Mouse (Mus musculus): ENCODE measurements around the gene Slc7a1. TPM values are rescaled to one million over a fixed set of nuclear protein-coding genes. Genes with fewer than 3 reads are reported as not detected.

Gene Slc7a1
- polyA plus RNA-seq, 1 experiment = 5.9 TPM

DNA sequence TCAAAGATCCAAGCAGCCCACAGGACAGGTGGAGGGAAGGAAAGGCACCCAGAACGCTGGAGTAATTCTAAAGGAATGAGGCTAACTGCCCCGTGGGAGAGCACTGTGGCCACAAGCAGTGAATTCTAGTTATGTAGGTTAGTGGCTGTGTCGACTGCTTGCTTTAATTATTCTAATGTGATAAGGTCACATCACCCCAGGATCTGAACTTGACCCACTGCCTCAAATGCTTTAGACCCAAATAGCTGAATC lies 38.0 kb downstream of the Slc7a1 start:
- no peak for DNase-seq
- TF ChIP-seq CTCF (IDR thresholded peaks at IDR 0.05; ENCODE audit: insufficient read depth, low read length) = no peak
- TF ChIP-seq POLR2A (IDR thresholded peaks at IDR 0.05; ENCODE audit: borderline replicate concordance, extremely low read depth, low read depth, low read length) = no peak
- 15% methylated on average over 3 of the region's 3 CpGs for WGBS
- H3K4me1 ChIP-seq (ENCODE audit: control insufficient read depth, insufficient read depth, low read length) = peaks cover 10% of the 10 kb centered on the region
- H3K4me3 ChIP-seq (replicated peaks; ENCODE audit: extremely low read depth, low read depth, low read length) = no peak overlapping the region

DNA sequence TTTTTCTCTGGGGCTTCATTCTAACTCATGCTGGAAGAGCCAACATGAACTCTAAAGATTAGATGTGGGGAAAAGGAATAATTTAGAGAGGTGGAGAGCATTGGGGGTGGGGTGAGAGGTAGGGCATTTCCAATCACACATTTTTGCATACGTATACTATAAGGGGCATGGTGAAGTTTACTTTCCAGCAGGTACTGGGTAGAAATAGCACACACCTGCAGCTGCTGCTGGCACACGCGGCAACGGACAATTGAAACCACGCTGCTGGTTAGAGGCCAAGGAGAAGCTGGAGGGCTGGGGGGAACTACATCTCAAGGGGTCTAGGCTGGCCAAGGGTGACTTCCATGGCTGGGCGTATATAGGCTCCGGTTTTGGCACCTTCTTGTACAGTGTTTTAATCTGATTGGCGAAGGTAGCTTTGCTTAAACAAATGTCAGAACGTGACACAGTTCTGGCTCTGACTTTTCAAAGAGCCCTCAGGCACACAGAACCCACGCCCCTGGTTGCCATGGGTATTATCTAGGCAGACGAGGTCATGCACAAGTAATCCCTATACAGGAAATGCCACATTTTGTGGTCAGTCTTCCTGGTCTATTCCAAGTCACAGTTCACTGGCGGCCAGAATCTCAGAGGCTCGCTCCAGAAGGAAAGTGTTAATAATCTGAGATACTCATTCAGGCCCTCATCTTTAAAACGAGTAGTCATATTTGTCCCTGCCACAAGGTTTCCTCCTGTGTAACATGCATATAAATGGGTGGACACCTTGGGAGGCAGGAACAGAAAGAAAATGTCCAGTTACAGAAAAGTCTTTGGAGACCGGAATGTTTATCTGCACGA lies 38.6 kb downstream of the Slc7a1 start:
- DNase-seq = peak; percentile 40
- peaks cover 10% of the 10 kb centered on the region for H3K4me1 ChIP-seq (ENCODE audit: control insufficient read depth, insufficient read depth, low read length)
- TF ChIP-seq CTCF (IDR thresholded peaks at IDR 0.05; ENCODE audit: insufficient read depth, low read length) = no peak
- no peak for TF ChIP-seq POLR2A (IDR thresholded peaks at IDR 0.05; ENCODE audit: borderline replicate concordance, extremely low read depth, low read depth, low read length)
- 23% methylated on average over 16 of the region's 16 CpGs for WGBS
- H3K4me3 ChIP-seq (replicated peaks; ENCODE audit: extremely low read depth, low read depth, low read length) = no peak overlapping the region

DNA sequence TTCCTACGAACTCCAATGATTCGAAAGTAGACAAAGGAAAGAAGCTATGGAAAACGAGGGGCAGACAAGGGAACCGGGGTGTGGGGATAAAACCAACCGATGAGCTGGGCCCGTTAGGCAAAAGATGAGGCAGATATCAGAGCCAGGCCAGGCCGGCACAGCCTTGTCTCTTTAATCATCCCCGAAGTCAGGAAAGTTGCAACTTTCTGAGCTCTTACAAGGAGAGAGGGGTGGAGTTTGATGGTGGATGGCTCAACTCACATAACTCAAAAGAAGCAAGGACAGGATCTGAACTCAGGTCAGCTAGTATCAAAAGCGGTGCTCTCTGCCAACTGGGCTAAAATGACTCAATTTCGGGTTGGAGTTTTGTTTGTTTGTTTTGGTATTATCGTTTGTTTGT lies 40.6 kb downstream of the Slc7a1 start:
- Histone ChIP-seq H3K4me1 (ENCODE audit: control insufficient read depth, insufficient read depth, low read length) (peaks cover 10% of the 10 kb centered on the region), H3K4me3 (replicated peaks; ENCODE audit: extremely low read depth, low read depth, low read length) (no peak overlapping the region)
- WGBS = 92% methylated on average over 11 of the region's 11 CpGs
- TF ChIP-seq CTCF (IDR thresholded peaks at IDR 0.05; ENCODE audit: insufficient read depth, low read length) (no peak), POLR2A (IDR thresholded peaks at IDR 0.05; ENCODE audit: borderline replicate concordance, extremely low read depth, low read depth, low read length) (no peak)
- DNase-seq = no peak

DNA sequence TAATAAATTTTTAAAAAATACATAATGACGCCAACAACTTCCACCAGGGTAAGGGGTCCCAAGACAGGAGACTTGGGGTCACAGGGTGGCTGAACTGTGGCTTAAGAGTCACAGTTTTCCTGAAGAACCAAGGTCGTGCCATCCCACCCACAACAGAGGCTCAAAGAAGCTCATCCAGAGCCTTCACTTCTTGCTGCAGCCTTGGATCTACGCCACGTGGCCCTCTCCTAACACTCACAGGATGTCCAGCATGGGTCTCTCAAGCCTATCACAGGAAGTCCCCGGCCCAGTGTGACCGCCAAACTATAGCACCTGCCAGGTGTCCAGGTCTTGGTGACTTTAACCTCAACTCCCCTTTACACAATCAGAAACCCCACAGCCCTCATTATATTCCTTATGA lies 42.5 kb downstream of the Slc7a1 start:
- WGBS = 94% methylated on average over 6 of the region's 6 CpGs
- H3K4me1 ChIP-seq (ENCODE audit: control insufficient read depth, insufficient read depth, low read length) = peaks cover 4% of the 10 kb centered on the region
- DNase-seq = no peak
- H3K4me3 ChIP-seq (replicated peaks; ENCODE audit: extremely low read depth, low read depth, low read length) = no peak overlapping the region
- TF ChIP-seq CTCF (IDR thresholded peaks at IDR 0.05; ENCODE audit: insufficient read depth, low read length) = no peak
- TF ChIP-seq POLR2A (IDR thresholded peaks at IDR 0.05; ENCODE audit: borderline replicate concordance, extremely low read depth, low read depth, low read length) = no peak

- no peak for DNase-seq
- TF ChIP-seq POLR2A (IDR thresholded peaks at IDR 0.05; ENCODE audit: borderline replicate concordance, extremely low read depth, low read depth, low read length) = no peak
- no peak for TF ChIP-seq CTCF (IDR thresholded peaks at IDR 0.05; ENCODE audit: insufficient read depth, low read length)
- Histone ChIP-seq H3K4me1 (ENCODE audit: control insufficient read depth, insufficient read depth, low read length) (peaks cover under 1% of the 10 kb centered on the region; the same call in 1 of the 2 replicates), H3K4me3 (replicated peaks; ENCODE audit: extremely low read depth, low read depth, low read length) (no peak overlapping the region)
- 72% methylated on average over 3 of the region's 3 CpGs for WGBS
Measured at GRCm38 (mm10) chr5:148355822-148356221, 43.9 kb downstream of the Slc7a1 start.

- Histone ChIP-seq H3K4me1 (ENCODE audit: control insufficient read depth, insufficient read depth, low read length) (no peaks in the 10 kb centered on the region), H3K4me3 (replicated peaks; ENCODE audit: extremely low read depth, low read depth, low read length) (no peak overlapping the region)
- WGBS = 61% methylated on average over 8 of the region's 8 CpGs
- no peak for DNase-seq
- TF ChIP-seq CTCF (IDR thresholded peaks at IDR 0.05; ENCODE audit: insufficient read depth, low read length) (no peak), POLR2A (IDR thresholded peaks at IDR 0.05; ENCODE audit: borderline replicate concordance, extremely low read depth, low read depth, low read length) (no peak)
Measured at GRCm38 (mm10) chr5:148354536-148354935, 45.2 kb downstream of the Slc7a1 start.

DNA sequence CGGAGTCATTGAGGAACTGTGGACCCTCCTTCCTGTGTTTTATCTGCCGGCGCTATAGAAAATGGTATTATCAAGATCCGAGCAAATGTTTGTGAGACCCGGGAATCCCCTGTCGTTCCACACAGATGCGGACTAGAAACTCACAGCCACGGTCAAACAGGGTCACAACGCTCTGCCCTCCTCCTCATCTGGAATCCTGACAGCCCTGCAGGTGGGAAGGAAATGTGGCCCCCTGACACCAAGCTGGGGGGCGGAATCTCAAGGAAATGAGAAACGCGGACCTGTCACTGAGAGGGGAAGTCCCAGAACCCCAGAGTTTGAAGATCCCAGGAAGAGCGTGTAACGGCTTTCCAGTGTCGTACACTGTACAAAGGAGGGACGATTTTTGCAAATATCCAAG lies 46.3 kb downstream of the Slc7a1 start:
- Histone ChIP-seq H3K4me3 (replicated peaks; ENCODE audit: extremely low read depth, low read depth, low read length) (no peak overlapping the region), H3K4me1 (ENCODE audit: control insufficient read depth, insufficient read depth, low read length) (no peaks in the 10 kb centered on the region)
- no peak for TF ChIP-seq POLR2A (IDR thresholded peaks at IDR 0.05; ENCODE audit: borderline replicate concordance, extremely low read depth, low read depth, low read length)
- TF ChIP-seq CTCF (IDR thresholded peaks at IDR 0.05; ENCODE audit: insufficient read depth, low read length) = no peak
- WGBS = 51% methylated on average over 16 of the region's 16 CpGs
- no peak for DNase-seq

GRCm38 (mm10) chr5:148349327-148350011 lies 50.2 kb downstream of the Slc7a1 start:
- TF ChIP-seq CTCF (IDR thresholded peaks at IDR 0.05; ENCODE audit: insufficient read depth, low read length) (no peak), POLR2A (IDR thresholded peaks at IDR 0.05; ENCODE audit: borderline replicate concordance, extremely low read depth, low read depth, low read length) (no peak)
- no peak overlapping the region for H3K4me3 ChIP-seq (replicated peaks; ENCODE audit: extremely low read depth, low read depth, low read length)
- no peaks in the 10 kb centered on the region for H3K4me1 ChIP-seq (ENCODE audit: control insufficient read depth, insufficient read depth, low read length)
- 53% methylated on average over 15 of the region's 15 CpGs for WGBS
- DNase-seq = no peak

DNA sequence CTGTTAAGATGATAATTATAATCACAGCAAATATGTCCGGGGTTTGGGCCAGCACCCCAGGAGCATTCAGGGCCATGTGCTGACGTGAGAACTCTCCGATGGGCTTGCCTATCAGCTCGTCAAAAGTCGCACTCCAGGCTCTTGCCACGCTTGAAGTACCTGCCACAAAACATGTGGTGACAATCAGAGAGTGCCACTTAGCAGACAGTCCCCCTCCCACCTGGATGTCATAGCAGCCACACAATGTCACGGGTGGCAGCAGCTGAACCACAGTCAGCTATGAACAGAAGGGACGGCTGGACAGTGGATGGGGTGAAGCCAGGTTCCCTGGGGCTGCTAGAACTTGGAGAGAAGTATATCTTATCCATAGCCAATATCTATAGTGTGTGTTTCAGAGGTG lies 51.6 kb downstream of the Slc7a1 start:
- WGBS = 88% methylated on average over 8 of the region's 8 CpGs
- no peak for TF ChIP-seq CTCF (IDR thresholded peaks at IDR 0.05; ENCODE audit: insufficient read depth, low read length)
- TF ChIP-seq POLR2A (IDR thresholded peaks at IDR 0.05; ENCODE audit: borderline replicate concordance, extremely low read depth, low read depth, low read length) = no peak
- no peaks in the 10 kb centered on the region; the same call in 1 of the 2 replicates for H3K4me1 ChIP-seq (ENCODE audit: control insufficient read depth, insufficient read depth, low read length)
- DNase-seq = no peak
- no peak overlapping the region for H3K4me3 ChIP-seq (replicated peaks; ENCODE audit: extremely low read depth, low read depth, low read length)

DNA sequence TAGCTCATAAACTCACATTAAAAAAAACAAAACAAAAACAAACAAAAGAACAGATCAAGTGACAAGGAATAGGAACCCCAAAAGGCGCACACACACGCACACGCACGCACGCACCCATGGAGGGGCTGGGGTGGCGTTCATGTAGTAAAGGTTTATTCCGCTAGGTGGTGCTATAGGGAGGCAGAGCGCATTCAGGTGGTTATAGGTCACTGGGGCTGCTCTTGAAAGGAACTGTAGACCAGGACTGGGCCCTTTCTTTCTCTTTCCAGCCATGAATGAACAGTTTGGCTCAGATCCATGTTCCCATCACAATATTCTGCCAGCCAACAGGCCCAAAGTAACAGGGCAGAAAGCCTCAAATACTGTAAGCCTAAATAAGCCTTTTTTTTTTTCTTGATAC lies 53.2 kb downstream of the Slc7a1 start:
- 95% methylated on average over 8 of the region's 8 CpGs for WGBS
- TF ChIP-seq POLR2A (IDR thresholded peaks at IDR 0.05; ENCODE audit: borderline replicate concordance, extremely low read depth, low read depth, low read length) (no peak), CTCF (IDR thresholded peaks at IDR 0.05; ENCODE audit: insufficient read depth, low read length) (0 out of 2 replicates have a peak, but pooled peaks have one; percentile 20)
- no peak for DNase-seq

More for the DNA sequence above, 53.2 kb downstream of the Slc7a1 start:
- Histone ChIP-seq H3K4me1 (ENCODE audit: control insufficient read depth, insufficient read depth, low read length) (peaks cover 5% of the 10 kb centered on the region), H3K4me3 (replicated peaks; ENCODE audit: extremely low read depth, low read depth, low read length) (no peak overlapping the region)

All from lung, adult 2 months (tissue).